Mouse (Mus musculus) heart, postnatal 0 days (tissue): ENCODE results near the gene Swap70.

Experiments
- CTCF ChIP-seq: IDR thresholded peaks from 2 replicates; pipeline ENCODE4 v1.5.1; 2016; ENCODE audit warnings: antibody characterized with exemption, control low read depth, low read depth
- EP300 ChIP-seq: IDR thresholded peaks from 2 replicates; pipeline ENCODE4 v1.6.1; 2016; ENCODE audit warnings: antibody characterized with exemption, low read depth

DNA sequence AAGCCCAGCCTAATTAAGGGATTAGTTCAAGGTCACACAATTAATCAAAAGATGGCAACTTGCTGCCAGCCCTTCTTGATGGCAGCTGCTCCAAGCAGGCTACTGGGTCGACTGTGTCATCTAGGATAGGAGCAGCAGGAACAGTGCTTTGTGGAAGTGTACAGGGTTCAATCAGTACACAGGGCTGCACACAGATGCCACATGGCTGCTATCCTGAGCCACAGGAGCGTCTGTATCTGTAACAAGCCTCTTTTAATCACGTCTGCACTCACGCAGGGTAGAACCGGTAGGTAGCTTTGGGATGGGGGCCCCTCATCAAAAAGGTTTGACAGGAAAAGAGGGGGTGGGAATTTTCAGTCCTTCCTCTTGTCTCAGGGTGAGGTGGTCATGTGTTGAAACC lies 84.8 kb downstream of the Swap70 start:
- TF ChIP-seq EP300 (no peak), CTCF (no peak)
